Mouse (Mus musculus): ENCODE data around the gene Trim67.

DNA sequence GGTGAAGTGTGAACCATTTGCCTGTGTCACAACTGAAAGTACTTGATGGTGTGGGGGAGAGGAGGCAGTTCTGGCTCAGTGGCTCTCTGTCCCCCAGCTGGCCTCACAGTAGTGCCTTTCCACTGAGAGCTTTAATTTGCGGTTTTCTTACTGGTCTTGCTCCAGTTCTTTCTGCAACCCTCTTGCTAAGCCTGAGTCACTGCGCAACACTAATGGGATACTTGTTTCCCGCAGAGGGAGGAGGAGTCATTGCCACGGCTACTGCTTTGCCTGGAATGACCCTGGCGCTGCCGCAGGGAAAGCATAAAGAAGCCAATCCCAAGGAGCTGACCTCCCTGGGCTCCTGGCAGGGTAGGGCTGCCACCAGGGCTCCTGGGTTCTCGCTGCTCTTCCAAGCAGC is 33.8 kb downstream of the Trim67 start:
- no peak for TF ChIP-seq CTCF (IDR thresholded peaks at IDR 0.05; ENCODE audit: borderline replicate concordance, control insufficient read depth, extremely low read depth, insufficient read depth, low read length, poor library complexity)
- TF ChIP-seq POLR2A (IDR thresholded peaks at IDR 0.05; ENCODE audit: control insufficient read depth, extremely low read depth, insufficient read depth, low read length, poor library complexity) = no peak

All from thymus, adult 2 months (tissue).